Mouse (Mus musculus) erythroblast, embryonic 14.5 days (primary cell): ENCODE data around the gene Olfr1174-ps.

Experiments used
- GATA1 ChIP-seq: IDR thresholded peaks from 2 replicates; pipeline ENCODE4 v1.6.1; 2012; ENCODE audit warnings: low read length, inconsistent platforms, mixed read lengths
- TAL1 ChIP-seq: IDR thresholded peaks from 3 replicates; pipeline ENCODE4 v1.6.1; 2012; ENCODE audit warnings: low read length, inconsistent platforms, mixed read lengths

DNA sequence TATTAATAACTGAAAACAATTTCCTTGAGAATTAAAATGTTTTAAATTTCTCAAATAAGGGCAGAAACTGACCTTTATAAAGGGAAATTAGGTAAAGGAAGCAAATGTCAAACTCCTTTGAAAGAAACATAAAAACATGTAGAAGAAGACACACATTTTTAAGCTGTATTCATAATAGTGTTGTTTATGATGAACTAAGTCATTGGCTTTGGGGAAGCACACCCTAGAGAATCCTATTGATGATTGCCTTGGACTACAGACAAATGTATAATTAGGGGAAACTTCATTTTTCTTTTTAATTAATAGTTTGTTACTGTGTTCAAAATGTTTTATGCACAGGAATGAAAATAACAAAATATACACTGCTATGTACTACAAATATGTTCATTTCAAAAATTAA lies 35.2 kb downstream of the Olfr1174-ps start, which contains the start of gene Olfr1173:
- TF ChIP-seq TAL1 (no peak), GATA1 (no peak)
